Mouse (Mus musculus) liver, adult 2 months (tissue): ENCODE measurements around the gene Tff1.

Source experiments
- CTCF ChIP-seq: fragments of 200-500 bp; IDR thresholded peaks from 2 replicates; pipeline ENCODE4 v1.5.1; 2011; ENCODE audit warnings: low read depth, low read length, control low read depth
- POLR2A ChIP-seq: fragments of 200-500 bp; IDR thresholded peaks from 2 replicates; pipeline ENCODE4 v1.6.1; 2011; ENCODE audit warnings: low read length, control low read depth; ENCODE audit not compliant: insufficient read depth; ENCODE audit errors: extremely low read depth

DNA sequence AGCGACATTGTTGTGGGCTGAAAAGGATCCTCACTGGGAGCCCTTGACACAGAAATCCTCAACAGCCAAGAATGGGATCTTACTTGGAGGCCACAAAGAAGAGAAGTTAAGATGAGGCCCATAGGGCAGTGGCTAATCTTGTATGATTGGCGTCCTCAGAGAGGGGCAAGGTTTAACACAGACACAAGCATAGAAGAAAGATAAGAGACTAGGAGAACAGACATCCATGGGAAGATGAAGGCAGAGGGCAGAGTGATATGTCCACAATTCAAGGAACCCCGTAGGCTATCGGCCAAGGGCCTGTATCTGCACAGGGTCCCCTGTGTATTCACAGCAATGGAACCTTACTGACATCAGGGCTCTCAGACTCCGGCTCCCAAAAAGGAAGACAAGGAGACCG lies 30.1 kb upstream of the Tff1 start:
- TF ChIP-seq CTCF: no peak
- TF ChIP-seq POLR2A: no peak
